Mouse (Mus musculus) c-Kit-positive CD71-positive TER-119-positive erythroid progenitor cells, embryonic 14.5 days (primary cell): ENCODE results near the gene Smap2.
"Not testable (repeated sequence)": the region's sequence is repeated elsewhere in the genome, so short reads cannot be mapped to it uniquely, and the experiment has no call there.

ENCODE experiments used
- DNase-seq: peaks from one replicate; pipeline ENCODE4 v3.0.0-alpha.2; 2013; ENCODE audit warnings: low spot score

The Smap2 gene

GRCm38 (mm10) chr4:121016928-121017657 lies at the start of gene Smap2:
Gene Smap2, minus strand, starts transcription at chr4:121017247.
- peak; percentile 98 for DNase-seq

GRCm38 (mm10) chr4:121065336-121065735 lies 48.3 kb upstream of the Smap2 start:
- no peak for DNase-seq

- not testable (repeated sequence) for DNase-seq
Observed at GRCm38 (mm10) chr4:121059218-121059617, 42.2 kb upstream of the Smap2 start.

- DNase-seq, result no peak
Observed at GRCm38 (mm10) chr4:121057032-121057431, 40.0 kb upstream of the Smap2 start.

- DNase-seq, result no peak
Observed at GRCm38 (mm10) chr4:121056342-121056741, 39.3 kb upstream of the Smap2 start.

GRCm38 (mm10) chr4:121052454-121053323 lies 35.6 kb upstream of the Smap2 start:
- no peak for DNase-seq

GRCm38 (mm10) chr4:121051863-121052262 lies 34.8 kb upstream of the Smap2 start:
- no peak for DNase-seq

GRCm38 (mm10) chr4:121042946-121043345 lies 25.9 kb upstream of the Smap2 start:
- no peak for DNase-seq

GRCm38 (mm10) chr4:121042472-121042871 lies 25.4 kb upstream of the Smap2 start:
- no peak for DNase-seq

- peak; percentile 43 for DNase-seq
Observed at GRCm38 (mm10) chr4:121040897-121041671, 24.0 kb upstream of the Smap2 start.

GRCm38 (mm10) chr4:121040323-121040722 lies 23.3 kb upstream of the Smap2 start:
- DNase-seq, result no peak

- DNase-seq, result no peak
Observed at GRCm38 (mm10) chr4:121039331-121040115, 22.5 kb upstream of the Smap2 start, which contains the start of gene Col9a2. Gene Col9a2, plus strand, starts transcription at chr4:121039385.

GRCm38 (mm10) chr4:121033006-121033405 lies 16.0 kb upstream of the Smap2 start:
- DNase-seq, result no peak

GRCm38 (mm10) chr4:121031440-121031839 lies 14.4 kb upstream of the Smap2 start:
- DNase-seq, result no peak

- no peak for DNase-seq
Observed at GRCm38 (mm10) chr4:121029632-121030031, 12.6 kb upstream of the Smap2 start.

- peak; percentile 74 for DNase-seq
Observed at GRCm38 (mm10) chr4:121028659-121029392, 11.8 kb upstream of the Smap2 start.

GRCm38 (mm10) chr4:121028146-121028545 lies 11.1 kb upstream of the Smap2 start:
- no peak for DNase-seq

- DNase-seq, result no peak
Observed at GRCm38 (mm10) chr4:121025681-121026080, 8.6 kb upstream of the Smap2 start.

GRCm38 (mm10) chr4:121023941-121024340 lies 6.9 kb upstream of the Smap2 start:
- no peak for DNase-seq

GRCm38 (mm10) chr4:121023464-121023863 lies 6.4 kb upstream of the Smap2 start:
- DNase-seq, result no peak

- DNase-seq, result no peak
Observed at GRCm38 (mm10) chr4:121021911-121022310, 4.9 kb upstream of the Smap2 start.
